Mouse (Mus musculus) bone marrow, adult 2 months (tissue): ENCODE data around the gene Pth1r. TPM values are rescaled to one million over a fixed set of nuclear protein-coding genes. Genes with fewer than 3 reads are reported as not detected.

Experiments
- H3K27ac ChIP-seq: fragments of 200-500 bp; 2 replicates; pipeline ENCODE4 v1.5.1; 2012; ENCODE audit warnings: low read depth, mild to moderate bottlenecking, control low read depth, inconsistent platforms, low read length; ENCODE audit not compliant: control insufficient read depth, poor library complexity, insufficient read depth
- H3K4me1 ChIP-seq: fragments of 200-500 bp; 2 replicates; pipeline ENCODE4 v1.6.1; 2011; ENCODE audit warnings: low read length; ENCODE audit not compliant: control insufficient read depth, insufficient read depth
- H3K4me3 ChIP-seq: fragments of 200-500 bp; replicated peaks from 2 replicates; pipeline ENCODE3; 2011; ENCODE audit warnings: mild to moderate bottlenecking, low read depth, low read length, control low read depth; ENCODE audit not compliant: control insufficient read depth
- CTCF ChIP-seq: fragments of 200-500 bp; IDR thresholded peaks from 2 replicates; pipeline ENCODE4 v1.5.1; 2011; ENCODE audit warnings: low read length, control low read depth; ENCODE audit not compliant: control insufficient read depth, insufficient read depth
- POLR2A ChIP-seq: fragments of 200-500 bp; IDR thresholded peaks from 2 replicates; pipeline ENCODE4 v1.6.1; 2011; ENCODE audit warnings: low read depth, mild to moderate bottlenecking, control low read depth, low read length, borderline replicate concordance; ENCODE audit not compliant: control insufficient read depth
- WGBS: fragments of 180-500 bp; shearing (Covaris S2); methylation state at CpG from one replicate; pipeline ENCODE4 v1.1.7; 2018; 5-methylcytosine and 5-hydroxymethylcytosine counted together
- polyA plus RNA-seq: library from polyadenylated mRNA; stranded (reverse); fragments of >200 nt; gene quantifications from 2 replicates; pipeline ENCODE4 v1.2.4, GENCODE M21; 2011; ENCODE audit warnings: low replicate concordance; ENCODE audit not compliant: missing spikeins, insufficient read depth, insufficient read length

The Pth1r gene
- 9.1 and 10.1 TPM in 2 replicates for polyA plus RNA-seq

GRCm38 (mm10) chr9:110746961-110747360, at the start of gene Pth1r:
Gene Pth1r, minus strand, starts transcription at chr9:110747145.
- Histone ChIP-seq H3K27ac (no peak within 1 kb of the TSS; the same call in 1 of the 2 replicates), H3K4me1 (no peaks in the 10 kb centered on the region), H3K4me3 (no peak within 1 kb of the TSS)
- TF ChIP-seq CTCF: no peak
- TF ChIP-seq POLR2A: no peak
- WGBS: 80% methylated on average over 7 of the region's 7 CpGs

GRCm38 (mm10) chr9:110790462-110790861, 43.5 kb upstream of the Pth1r start:
- 57% methylated on average over 4 of the region's 4 CpGs for WGBS
- Histone ChIP-seq H3K4me1 (no peaks in the 10 kb centered on the region; the same call in 1 of the 2 replicates), H3K27ac (no peak overlapping the region), H3K4me3 (no peak overlapping the region)
- TF ChIP-seq CTCF (no peak), POLR2A (no peak)

DNA sequence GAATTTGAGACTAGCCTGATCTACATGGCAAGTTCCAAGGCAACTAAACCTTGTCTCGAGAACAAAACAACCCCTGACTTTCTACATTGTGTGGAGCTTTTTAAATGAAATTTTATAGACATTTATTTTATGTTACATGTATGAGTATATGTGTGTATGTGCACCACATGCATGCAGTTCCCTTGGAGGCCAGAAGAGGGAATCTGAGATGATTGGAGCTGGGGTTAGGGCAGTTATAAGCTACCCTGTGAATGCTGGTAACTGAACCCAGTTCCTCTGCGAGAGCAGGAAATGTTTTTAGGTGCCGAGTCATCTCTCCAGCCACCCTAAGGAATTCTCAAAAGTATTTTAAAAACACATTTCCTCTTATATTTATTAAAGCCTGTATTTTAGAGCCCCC, 41.2 kb upstream of the Pth1r start:
- H3K4me3 ChIP-seq: no peak overlapping the region
- TF ChIP-seq POLR2A (no peak), CTCF (no peak)
- H3K4me1 ChIP-seq: no peaks in the 10 kb centered on the region
- 74% methylated on average over 3 of the region's 3 CpGs for WGBS
- H3K27ac ChIP-seq: no peak overlapping the region

GRCm38 (mm10) chr9:110783611-110784010, 36.7 kb upstream of the Pth1r start:
- WGBS: 40% methylated on average over 1 of the region's 1 CpGs
- TF ChIP-seq POLR2A (no peak), CTCF (no peak)
- no peak overlapping the region for H3K27ac ChIP-seq
- H3K4me1 ChIP-seq: no peaks in the 10 kb centered on the region
- no peak overlapping the region for H3K4me3 ChIP-seq

GRCm38 (mm10) chr9:110781731-110782130, 34.8 kb upstream of the Pth1r start:
- 4% methylated on average over 23 of the region's 23 CpGs for whole genome bisulfite sequencing
- Histone ChIP-seq H3K27ac (no peak overlapping the region), H3K4me1 (no peaks in the 10 kb centered on the region), H3K4me3 (no peak overlapping the region)
- no peak for TF ChIP-seq CTCF
- TF ChIP-seq POLR2A: no peak

DNA sequence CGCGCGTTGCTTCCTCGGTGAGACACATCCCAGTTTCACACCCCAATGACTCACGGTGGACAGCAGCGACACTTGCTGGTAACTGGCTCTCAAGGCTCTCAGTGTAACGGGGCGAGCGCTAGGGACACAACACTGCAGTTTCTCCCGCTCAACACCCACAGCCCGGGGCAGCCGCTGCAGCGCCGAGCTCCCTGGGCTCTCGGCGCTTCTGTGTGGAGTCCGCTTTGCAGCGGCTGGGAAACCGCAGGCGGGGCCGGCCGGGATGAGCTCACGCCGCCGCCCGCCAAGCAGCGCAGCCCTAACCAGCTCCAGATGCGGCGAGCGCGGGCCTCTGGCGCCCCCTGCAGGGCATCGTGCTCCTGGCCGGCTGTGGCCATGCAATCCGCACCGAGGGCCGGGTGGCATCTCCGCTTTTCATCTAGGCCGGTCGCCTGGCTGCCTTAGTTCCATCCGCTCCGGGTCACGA, 34.3 kb upstream of the Pth1r start:
- under 1% methylated on average over 42 of the region's 43 CpGs for WGBS
- no peaks in the 10 kb centered on the region for H3K4me1 ChIP-seq
- H3K27ac ChIP-seq: no peak overlapping the region
- H3K4me3 ChIP-seq: peak overlapping the region; percentile 0
- TF ChIP-seq CTCF (peak; percentile 83), POLR2A (no peak)

- Histone ChIP-seq H3K4me3 (no peak overlapping the region), H3K4me1 (no peaks in the 10 kb centered on the region), H3K27ac (no peak overlapping the region)
- TF ChIP-seq POLR2A (no peak), CTCF (peak; percentile 27; the same call in 1 of the 2 replicates)
- 65% methylated on average over 5 of the region's 5 CpGs for WGBS
These were observed 32.4 kb upstream of the Pth1r start for GRCm38 (mm10) chr9:110779242-110779913.

DNA sequence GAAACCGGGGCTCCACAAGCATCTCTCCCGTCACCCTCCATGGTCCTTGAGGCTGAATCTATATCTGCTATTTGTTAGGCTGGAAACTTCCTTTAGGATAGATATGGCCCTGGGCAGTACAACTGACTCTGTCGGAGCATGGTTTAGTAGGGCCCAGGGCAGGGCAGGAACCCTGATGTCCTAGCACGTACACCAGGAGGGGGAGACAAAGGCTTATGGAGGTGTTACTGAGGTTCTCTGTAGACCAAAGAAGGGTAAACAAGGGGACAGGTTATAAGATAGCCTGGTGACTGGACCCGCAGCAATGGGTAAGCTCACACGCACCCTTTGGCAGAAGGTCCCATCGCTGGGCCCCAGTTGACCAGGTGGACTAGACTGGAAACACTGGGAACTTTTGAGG, 31.6 kb upstream of the Pth1r start:
- WGBS: 86% methylated on average over 7 of the region's 7 CpGs
- no peak overlapping the region for H3K27ac ChIP-seq
- no peak overlapping the region for H3K4me3 ChIP-seq
- H3K4me1 ChIP-seq: no peaks in the 10 kb centered on the region
- no peak for TF ChIP-seq POLR2A
- no peak for TF ChIP-seq CTCF
